Mouse (Mus musculus): ENCODE measurements around the gene Il3.
"Not testable (repeated sequence)": the region's sequence is repeated elsewhere in the genome, so short reads cannot be mapped to it uniquely, and the experiment has no call there.

Il3 gene

GRCm38 (mm10) chr11:54267177-54267576 lies at the start of gene Il3:
Il3 (minus strand) TSS chr11:54267277.
- no peak for DNase-seq (ENCODE audit: low spot score in 2 of 2)

- no peak for DNase-seq (ENCODE audit: low spot score in 2 of 2)
Observed at GRCm38 (mm10) chr11:54315336-54315735, 48.3 kb upstream of the Il3 start.

GRCm38 (mm10) chr11:54314740-54315139 lies 47.7 kb upstream of the Il3 start:
- peak in 1 of 2 experiments; percentile 25 for DNase-seq (ENCODE audit: low spot score in 2 of 2)

DNA sequence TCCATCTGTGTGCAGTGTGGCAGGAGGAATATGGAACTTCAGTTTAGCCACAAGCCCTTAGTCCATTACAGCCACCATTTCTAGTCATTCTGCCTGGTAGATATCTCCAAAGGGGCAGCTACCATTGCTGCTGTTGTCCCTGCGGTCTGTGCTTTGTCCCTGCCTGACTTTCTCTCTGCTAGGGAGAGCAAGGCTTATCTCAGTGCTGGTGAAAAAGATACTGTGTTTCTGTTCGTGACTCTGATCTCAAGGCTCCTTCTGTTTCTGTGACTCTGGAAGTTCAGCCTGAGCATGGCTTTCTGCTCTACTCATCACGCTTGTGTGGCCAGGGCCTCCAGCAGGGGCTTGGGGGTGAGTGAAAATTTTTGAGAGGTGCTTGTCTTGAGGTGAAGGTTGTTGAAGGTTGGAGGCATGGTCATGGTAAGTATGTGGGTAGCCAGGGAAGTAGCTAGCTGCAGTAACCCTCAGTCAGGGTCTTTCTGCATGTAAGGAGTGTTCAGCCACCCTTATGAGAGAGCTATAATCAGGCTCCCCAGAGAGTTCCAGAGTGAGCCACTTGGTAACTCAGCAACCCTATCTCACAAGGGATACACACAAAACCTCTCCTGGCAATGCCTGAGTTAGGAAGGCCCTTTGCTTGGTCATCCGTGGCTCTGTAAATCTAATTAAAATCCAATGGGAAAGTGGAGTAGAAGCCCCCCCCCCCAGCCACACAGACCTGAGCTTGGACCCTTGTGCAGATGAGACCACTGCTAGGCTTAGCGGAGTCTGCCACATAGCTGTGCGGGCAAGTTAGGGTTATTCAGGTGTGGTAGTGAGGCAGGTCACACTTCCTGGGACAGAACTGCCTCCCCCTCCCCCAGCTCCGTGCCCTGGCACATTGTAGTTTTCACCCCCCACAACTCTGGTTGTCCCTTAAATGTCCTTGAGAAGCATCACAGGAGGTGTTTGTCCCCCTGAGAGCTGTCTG lies 46.6 kb upstream of the Il3 start:
- no peak for DNase-seq (ENCODE audit: low spot score in 2 of 2)

DNA sequence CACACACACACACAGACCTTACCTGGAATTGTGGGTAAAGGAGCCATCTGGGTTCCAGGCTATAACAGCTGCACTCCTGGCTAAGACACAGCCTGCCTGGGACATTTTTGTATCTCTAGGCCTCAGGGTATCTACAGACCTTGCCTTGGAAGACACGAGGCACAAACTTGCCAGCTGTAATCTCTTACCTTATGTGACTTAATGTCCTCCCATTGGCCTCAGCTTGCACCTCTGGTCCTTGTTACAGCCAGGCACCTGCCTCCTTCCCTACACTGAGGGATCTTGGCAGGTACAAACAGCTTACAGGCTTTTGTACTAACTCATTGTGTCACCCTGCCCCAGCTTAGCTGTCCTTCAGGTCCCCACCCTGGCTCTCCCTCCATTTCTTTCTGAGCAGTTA lies 45.5 kb upstream of the Il3 start:
- no peak for DNase-seq (ENCODE audit: low spot score in 2 of 2)

GRCm38 (mm10) chr11:54312021-54312420 lies 44.9 kb upstream of the Il3 start:
- no peak for DNase-seq (ENCODE audit: low spot score in 2 of 2)

- no peak for DNase-seq (ENCODE audit: low spot score in 2 of 2)
Observed at GRCm38 (mm10) chr11:54310588-54310987, 43.5 kb upstream of the Il3 start.

DNA sequence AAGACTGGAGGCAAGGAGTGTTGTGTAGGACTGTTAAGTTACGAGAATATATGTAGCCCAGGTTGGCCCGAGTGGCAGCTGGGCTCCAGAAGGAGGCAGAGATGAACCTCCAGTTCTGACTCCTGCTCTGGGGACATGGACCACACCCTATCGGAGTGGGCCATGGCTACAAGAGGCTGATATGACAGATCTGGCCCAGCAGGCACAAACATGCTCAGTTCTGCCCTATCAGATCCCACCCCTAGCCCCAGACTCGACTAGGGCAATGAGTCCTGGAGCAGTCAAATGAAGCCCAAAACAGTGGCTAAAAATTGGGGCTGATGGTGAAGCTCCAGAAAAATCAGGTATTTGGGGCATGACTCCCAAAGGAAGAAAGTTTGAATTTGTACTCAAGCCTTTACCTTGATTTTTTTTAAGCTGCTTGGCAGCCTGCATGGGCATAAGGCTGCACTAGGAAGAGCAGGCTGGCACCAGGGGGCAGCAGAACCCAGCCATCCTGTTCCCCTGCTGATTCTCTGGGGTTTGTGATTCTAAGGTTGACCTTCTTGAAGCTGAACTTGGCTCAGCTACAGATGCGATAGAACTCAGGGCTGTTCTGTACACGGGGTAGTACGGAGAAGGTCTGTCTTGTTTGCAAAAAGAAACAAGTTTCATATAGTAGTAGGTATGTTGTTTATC lies 40.2 kb upstream of the Il3 start:
- peak in 1 of 2 experiments; percentile 17 for DNase-seq (ENCODE audit: low spot score in 2 of 2)

DNA sequence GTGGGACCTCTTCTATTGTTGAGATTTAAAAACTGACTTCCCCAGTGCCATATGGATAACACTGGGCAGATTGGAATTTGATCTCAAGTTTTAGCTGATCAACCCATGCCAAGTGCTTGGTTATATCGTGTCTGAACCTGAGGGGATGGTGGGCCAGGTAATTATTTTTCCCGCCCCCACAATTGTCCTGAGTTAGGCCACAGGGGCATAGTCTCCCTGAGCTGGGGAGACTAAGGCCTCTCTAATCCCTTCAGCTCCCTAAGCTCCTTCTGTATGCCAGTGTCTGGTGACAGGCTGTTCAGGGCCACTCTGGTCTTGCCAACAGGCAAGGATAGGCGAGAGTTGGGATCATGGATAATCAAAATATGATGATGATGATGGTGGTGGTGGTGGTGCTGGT lies 38.3 kb upstream of the Il3 start:
- no peak for DNase-seq (ENCODE audit: low spot score in 2 of 2)

GRCm38 (mm10) chr11:54304471-54304873 lies 37.4 kb upstream of the Il3 start:
- no peak for DNase-seq (ENCODE audit: low spot score in 2 of 2)

DNA sequence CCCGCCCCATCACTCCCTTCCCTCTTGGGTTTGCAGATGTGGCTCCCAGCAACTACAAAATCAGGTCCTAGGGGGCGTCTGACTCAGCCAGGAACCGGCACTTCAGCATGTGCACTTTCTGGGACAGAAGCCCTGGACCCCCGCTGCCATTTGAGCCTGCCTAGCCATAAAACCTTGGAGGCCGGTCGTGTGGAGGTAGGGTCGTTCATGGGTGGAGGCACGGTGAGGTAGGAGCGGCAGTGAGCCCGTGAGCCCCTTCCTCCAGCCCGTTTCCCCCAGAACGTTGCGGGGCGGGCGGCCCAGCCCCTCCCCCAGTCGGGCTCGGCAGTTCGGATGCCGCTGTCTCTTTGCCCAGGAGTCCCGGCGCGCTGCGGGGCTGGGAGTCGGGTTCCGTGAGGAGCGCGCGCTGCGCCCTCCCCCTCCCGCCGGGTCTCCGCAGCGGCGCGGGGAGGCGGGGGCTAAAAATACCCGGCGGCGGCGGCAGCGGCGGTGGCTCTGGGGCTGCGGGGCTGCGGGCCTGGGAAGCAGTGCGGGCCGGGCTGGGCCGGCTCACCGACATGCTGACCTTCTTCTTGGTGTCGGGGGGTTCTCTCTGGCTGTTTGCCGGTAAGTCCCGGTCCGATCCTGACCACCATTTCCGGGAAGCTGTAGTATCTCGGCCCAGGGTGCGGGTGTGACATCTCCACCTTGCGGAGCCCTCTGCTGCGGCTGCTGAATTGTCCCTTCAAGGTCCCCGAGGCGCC lies 36.8 kb upstream of the Il3 start, which contains the start of gene Acsl6:
Gene Acsl6 (plus strand): TSS at position 71 of the 743 bp plus-strand sequence.
- no peak for DNase-seq (ENCODE audit: low spot score in 2 of 2)

- no peak for DNase-seq (ENCODE audit: low spot score in 2 of 2)
Observed at GRCm38 (mm10) chr11:54303076-54303727, 36.1 kb upstream of the Il3 start.

- DNase-seq (ENCODE audit: low spot score in 2 of 2): no peak
Observed at GRCm38 (mm10) chr11:54302606-54303005, 35.5 kb upstream of the Il3 start.

- DNase-seq (ENCODE audit: low spot score in 2 of 2): no peak
Observed at GRCm38 (mm10) chr11:54301994-54302393, 34.9 kb upstream of the Il3 start.

DNA sequence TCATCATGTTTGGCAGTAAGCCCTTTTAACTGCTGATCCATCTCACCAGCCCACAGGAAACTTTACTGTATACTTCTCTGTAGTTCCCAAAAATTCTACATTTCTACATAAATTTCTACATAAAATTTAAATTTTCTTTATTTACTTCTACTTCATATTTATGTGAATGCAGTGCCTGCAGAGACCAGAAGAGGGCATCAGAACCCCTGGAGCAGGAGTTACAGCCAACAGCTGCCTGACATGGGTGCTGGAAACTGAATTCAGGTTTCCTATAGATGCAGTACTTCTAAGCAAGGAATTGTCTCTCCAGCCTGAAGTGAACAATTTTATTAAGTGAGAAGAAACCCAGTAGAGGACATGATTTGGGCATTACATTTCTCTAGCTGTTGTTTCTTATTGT lies 31.7 kb upstream of the Il3 start:
- DNase-seq (ENCODE audit: low spot score in 2 of 2): no peak

DNA sequence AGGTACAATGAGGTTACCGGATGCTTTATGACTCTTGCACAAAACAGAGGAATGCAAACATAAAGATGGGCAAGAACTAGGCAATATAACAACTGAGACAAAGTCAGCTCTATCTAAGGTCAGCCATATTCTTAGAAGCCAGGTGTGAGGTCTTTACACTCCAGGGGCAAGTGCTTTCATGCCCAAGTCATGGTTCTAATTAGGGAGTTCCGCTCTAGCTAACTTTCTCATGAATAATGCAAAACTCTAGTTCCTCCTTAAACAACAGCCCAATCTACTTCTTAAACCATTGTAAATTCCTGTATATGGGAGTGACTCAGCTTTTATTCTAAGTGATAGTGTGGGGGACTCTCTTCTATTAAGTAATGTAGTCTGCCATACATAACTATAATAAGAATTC lies 30.4 kb upstream of the Il3 start:
- DNase-seq (ENCODE audit: low spot score in 2 of 2): not testable (repeated sequence)

DNA sequence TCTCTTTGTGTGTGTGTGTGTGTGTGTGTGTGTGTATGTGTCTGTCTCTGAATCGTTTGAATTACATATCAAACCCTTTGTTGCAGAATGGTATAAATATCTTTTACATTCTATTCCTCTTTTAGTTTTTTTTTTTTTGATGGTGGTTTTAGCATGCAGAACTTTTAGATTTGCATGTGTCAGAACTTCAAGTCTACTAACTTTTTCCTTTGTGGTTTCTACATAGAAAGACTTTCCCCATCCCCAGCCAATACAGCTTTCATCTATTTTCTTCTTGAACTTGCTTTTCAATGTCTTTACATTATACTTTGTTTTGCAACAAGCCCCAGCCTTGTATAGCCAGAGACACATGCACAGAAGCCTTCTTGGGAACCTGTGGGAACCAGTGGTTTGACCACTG lies 29.7 kb upstream of the Il3 start:
- no peak for DNase-seq (ENCODE audit: low spot score in 2 of 2)

- DNase-seq (ENCODE audit: low spot score in 2 of 2): no peak
Observed at GRCm38 (mm10) chr11:54295971-54296370, 28.9 kb upstream of the Il3 start.

DNA sequence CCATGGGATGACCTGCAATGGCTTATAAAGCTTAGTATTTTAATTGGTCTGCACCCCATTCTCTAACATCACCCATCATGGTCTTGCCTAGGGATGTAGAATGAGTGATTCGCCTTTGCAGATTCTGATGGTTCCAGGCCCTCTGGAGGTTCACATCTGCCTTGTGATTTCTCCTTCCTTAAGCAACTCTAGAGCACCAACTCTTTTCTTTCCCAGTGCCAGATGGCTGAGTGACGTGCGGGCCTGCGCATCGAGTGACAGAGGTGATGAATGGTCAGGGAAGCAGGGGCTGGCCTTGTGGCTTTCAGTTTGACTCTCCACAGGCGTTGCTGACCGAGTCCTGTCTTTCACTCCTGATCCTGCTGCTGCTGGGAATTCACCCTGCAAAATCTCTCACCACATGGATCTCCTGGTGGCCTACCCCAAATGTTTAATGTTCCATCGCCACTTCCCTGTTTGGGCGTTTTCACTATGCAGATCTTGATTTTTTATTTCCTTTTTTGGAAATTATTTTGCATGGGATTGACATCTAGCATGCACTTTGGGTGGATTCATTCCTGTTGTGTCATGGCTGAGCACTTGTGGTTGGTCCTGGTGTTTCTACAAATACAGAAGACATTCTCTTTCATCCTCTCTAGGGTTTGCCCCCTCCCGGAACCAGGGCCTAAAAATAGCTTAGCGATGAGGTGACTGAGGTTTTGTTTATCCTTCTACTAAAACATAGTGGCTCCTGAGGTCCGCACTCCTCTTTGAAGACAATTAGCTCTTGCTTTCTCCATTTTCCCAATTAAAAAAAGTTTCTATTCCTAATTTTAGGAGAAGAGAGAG lies 27.1 kb upstream of the Il3 start:
- no peak for DNase-seq (ENCODE audit: low spot score in 2 of 2)

GRCm38 (mm10) chr11:54292163-54292562 lies 25.1 kb upstream of the Il3 start:
- DNase-seq (ENCODE audit: low spot score in 2 of 2): no peak
